Mouse (Mus musculus) MEL-GATA-1-ER (cell line): ENCODE data around the gene Kcnip4.

Experiments used
- DNase-seq: peaks from one replicate; pipeline ENCODE4 v3.0.0-alpha.2; 2012; ENCODE audit warnings: low read depth; ENCODE audit errors: extremely low read depth

Gene Kcnip4

DNA sequence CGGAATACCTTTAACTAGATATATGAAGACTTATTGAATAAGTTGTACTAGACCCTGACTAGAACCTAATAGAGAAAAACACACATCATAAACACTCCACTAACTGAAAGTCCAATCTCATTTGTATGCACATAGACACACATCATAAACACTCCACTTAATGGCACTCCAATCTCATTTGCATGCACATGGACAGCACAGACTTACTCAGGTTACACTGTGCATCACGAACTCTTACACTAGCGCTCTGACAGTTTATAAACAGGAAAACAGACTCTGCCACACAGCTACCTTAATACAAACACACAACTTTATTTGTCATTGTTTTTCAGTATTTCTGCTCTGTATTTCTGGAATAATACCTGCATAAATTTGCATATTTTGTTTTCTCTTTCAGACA, 168.3 kb downstream of the Kcnip4 start:
- DNase-seq = no peak

DNA sequence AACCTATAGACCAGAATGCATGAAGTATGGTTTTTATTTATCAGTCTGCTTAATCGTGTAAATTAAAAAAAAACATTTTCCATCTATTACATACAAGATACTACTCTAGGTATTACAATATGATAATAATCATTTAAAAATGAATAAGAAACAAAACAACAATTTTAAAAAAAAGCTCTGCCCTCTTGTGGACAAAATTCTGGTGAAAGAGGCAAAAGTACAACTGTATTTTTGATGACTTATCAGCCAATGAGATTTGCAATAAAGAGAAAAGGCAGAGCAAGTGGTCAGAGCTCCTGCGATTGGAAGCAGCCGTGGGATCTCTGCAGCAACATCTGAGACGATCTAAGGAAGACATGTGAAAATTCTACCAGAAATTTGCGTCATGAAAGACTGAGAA, 172.6 kb downstream of the Kcnip4 start:
- DNase-seq = no peak

DNA sequence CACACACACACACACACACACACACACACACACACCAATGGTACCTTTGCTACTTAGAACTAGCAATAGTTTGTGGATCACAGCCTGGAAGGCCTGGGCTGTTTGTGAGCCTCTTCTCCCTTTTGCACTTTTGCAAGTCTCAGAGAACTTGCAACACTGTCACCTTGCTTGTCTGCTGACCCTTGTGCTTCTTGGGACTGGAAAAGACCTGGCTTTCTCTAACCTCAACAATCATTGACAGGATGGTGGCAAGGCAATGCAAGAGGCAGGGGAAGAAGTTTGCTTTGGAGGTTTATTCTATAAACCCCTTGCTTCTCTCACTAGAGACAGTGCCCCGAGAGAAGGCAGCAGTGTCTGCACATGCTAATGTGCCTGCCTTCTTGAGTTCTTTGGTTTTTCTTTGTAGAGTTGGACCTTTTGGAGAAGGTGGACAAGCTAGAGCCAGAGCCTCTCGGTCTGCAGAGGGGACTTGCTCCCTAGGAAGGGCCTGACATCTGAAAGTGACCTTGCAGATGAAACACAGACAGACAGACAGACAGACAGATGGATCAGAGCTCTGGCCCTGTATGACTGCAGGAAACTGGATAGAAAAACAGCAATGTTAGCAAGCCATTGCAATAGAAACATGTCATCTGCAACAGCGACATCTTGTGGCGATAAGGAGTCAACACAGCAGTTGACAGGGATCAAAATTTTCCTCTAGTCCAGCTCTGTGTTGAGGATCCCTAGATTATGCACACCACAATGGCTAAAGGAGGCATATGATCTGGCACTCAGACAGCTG, 174.4 kb downstream of the Kcnip4 start:
- peak; percentile 20 for DNase-seq

DNA sequence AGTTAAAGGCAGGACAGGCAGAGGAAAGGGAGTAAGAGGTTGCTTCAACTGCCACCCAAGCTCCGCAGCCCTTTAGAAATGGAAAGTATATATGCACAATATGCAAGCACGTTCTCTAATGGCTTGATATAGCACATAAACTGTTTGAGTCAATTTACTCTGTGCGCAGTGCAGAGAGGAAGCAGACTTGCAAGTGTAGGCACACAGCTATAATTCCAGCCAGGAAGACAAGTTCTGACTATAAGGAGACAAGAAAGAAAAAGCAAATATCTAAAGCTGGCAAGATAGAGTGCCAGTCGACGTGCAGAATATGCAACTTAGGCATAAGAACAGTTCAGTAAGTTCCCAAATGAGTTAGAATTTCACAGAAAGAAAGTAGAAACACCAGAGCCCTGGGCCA, 175.2 kb downstream of the Kcnip4 start:
- no peak for DNase-seq

GRCm38 (mm10) chr5:49348511-49348910, 176.2 kb downstream of the Kcnip4 start:
- DNase-seq = no peak

DNA sequence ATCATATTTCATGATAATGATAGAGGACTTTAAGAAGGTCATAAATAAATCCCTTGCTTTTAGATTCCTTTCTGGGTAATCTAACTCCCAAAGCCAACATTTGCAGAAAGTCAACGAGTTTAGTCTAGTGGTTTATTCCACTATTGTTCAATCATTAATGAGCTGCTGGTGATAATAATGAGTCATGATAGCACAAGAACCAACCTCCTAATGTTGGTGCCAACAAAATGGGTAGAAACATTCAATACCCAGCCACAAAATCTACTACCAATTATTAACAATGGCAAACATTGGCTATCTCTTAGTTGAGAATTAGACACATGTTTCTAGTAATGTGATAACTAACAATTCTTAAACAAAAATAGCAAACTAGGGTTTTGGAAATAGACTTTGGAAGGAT, 180.1 kb downstream of the Kcnip4 start:
- DNase-seq = no peak

- DNase-seq = no peak
Observed at GRCm38 (mm10) chr5:49337164-49337563, 187.5 kb downstream of the Kcnip4 start.

- no peak for DNase-seq
Observed at GRCm38 (mm10) chr5:49333063-49333462, 191.6 kb downstream of the Kcnip4 start.

DNA sequence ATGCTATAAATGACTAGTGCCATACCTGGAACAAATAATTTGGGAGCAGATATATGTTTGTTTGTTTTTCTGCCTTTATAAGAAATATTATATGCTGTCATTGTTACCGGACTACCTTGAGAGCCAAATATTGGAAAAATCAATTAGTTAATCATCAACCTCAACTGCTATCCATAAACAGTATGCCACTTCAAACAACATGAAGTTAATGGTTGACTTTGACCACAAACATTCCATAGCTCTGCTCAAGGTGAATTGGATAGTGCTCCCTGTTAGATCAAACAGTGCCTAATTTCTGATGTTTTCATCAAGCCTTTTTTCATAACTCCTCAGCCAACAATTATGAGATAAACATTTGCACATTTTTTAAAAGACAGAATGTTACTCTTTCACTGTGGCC, 195.7 kb downstream of the Kcnip4 start:
- DNase-seq = no peak

DNA sequence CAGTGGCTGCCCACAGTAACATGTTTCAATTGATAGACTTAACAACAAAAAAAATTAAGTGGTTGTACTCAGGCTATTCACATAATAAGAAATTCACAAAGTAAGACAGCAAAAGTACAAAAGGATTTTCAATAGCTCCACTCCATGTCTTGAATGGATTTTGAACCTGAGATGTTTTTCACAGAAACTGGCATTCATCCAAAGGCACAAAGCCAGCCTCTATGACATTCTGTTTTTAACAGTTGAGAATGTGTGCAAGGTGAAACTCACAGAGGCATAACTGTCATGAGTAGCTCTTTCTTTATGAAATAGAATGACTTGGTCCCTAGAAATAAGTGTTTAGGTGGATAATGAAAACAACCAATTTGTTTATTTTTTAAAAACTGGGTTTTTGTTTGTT, 206.0 kb downstream of the Kcnip4 start:
- no peak for DNase-seq

- no peak for DNase-seq
Observed at GRCm38 (mm10) chr5:49317869-49318268, 206.8 kb downstream of the Kcnip4 start.

- DNase-seq = no peak
Observed at GRCm38 (mm10) chr5:49306796-49307195, 217.9 kb downstream of the Kcnip4 start.

- DNase-seq = no peak
Observed at GRCm38 (mm10) chr5:49305321-49305720, 219.4 kb downstream of the Kcnip4 start.

GRCm38 (mm10) chr5:49298654-49299053, 226.1 kb downstream of the Kcnip4 start:
- no peak for DNase-seq

DNA sequence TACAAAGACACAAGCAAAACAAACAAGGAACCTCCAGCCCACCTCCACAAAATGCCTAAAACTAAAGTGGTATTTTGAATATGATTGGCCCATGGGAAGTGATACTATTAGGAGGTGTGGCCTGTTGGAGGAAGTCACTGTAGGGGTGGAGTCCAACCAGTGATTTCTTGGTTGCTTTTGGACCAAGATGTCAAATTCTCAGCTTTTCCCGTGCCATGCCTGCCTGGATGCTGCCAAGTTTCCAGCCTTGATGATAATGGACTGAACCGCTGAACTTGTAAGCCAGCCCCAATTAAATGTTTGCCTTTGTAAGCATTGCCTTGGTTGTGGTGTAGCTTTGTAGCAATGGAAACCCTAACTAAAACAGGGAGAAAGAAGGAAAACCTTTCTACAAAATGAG, 232.3 kb downstream of the Kcnip4 start:
- DNase-seq = no peak

GRCm38 (mm10) chr5:49291801-49292200, 232.9 kb downstream of the Kcnip4 start:
- no peak for DNase-seq

DNA sequence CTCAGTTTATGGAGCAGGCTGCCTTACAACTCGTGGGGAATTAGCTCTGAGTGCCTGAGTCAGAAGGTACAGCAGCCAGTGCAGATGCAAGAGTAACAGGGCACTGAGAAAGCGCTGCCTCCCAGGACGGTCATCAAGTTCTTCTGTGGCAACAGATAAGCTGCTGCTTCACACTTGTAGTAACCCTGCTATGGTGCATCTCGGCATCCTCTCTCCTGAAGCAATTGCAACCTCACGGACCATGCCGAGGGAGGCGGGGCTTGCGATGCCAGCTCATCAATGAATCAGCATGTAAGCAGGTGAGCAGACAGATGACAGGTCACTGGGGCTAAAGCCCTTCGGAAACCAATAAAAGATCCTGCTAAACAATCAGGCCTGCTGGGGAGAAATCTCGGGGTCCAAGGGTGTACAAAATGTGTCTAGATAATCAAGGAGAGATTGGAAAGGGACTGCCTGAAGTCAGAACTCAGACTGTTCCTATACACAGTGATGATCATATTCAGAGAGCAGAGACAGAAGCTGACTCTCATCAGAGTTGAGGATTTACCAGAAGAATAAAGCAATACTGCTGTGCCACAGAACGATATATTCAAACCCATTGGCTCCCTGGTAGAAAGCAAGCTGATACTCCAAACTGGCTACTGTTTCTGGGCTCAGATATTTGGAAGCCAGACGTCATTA, 239.1 kb downstream of the Kcnip4 start:
- no peak for DNase-seq

DNA sequence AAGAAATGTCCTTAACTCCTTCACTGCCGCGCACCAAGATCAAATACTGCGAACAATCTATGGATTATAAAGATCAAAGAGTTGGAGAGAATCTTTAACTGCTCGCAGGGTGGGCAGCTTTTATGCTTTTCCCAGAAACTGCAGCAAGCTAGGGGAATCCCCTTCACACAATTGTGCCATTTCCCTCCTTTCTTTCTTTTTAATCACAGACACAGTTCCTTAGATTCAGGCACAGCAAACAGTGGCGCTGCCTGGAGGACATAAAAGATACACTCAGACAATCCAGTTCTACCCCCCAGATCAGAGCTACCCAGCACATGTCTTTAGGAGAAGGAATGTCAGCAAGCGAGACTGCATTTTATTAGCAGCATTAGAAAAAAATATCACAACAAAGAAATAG, 239.9 kb downstream of the Kcnip4 start:
- no peak for DNase-seq

GRCm38 (mm10) chr5:49283403-49283802, 241.3 kb downstream of the Kcnip4 start:
- no peak for DNase-seq

DNA sequence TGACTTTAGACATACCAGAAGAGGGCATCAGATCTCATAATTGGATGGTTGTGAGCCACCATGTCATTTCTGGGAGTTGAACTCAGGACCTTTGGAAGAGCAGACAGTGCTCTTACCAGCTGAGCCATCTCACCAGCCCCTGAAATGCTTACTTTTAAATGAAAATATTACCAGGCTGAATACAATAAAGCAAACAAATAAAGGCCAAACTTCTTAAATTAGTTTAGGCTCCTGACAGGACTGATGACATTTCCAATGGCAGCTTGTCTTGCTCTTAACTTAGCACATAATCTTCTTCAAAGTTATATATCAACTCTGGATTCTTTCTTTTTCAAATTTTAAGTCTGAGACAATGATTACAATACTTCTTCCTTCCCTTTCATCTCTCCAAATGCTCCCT, 252.8 kb downstream of the Kcnip4 start:
- DNase-seq = no peak

DNA sequence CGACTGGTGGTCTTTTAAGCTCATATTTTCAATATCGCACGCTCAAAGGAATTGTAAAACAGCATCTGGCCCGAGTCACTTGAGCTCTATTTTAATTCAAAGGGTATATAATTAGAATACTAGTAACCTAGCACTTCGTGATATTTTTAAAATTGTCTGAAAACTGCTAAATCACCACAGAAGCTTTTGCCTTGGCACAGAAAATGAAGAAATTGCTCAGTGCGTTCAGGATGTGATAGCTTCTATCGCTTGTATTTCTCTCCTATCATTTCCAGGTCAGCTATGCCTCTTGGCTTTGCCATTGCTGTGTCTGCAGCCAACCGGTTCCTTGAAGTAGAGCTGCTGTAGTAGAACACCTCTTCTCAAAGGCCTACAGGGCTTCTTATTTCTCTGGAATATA, 255.9 kb downstream of the Kcnip4 start:
- no peak for DNase-seq

DNA sequence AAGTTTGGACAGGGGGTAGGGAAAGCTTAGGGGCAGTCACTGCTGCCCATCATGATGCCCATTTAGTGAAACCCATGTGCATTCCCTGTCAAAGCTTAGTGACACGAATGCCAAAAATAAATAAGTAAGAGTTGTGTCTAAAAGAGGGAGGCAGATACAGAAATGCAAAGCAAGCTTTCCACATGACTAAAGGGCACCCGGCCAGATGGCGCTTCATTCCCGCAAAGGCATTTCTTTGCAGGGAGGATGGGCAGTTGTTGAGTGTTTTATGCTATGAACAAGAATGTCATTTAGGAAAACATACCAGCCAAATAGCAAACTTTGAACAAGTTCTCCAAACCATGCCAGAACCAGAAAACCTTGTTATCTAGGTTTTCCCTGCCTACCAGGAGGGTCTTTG, 265.4 kb downstream of the Kcnip4 start:
- no peak for DNase-seq

DNA sequence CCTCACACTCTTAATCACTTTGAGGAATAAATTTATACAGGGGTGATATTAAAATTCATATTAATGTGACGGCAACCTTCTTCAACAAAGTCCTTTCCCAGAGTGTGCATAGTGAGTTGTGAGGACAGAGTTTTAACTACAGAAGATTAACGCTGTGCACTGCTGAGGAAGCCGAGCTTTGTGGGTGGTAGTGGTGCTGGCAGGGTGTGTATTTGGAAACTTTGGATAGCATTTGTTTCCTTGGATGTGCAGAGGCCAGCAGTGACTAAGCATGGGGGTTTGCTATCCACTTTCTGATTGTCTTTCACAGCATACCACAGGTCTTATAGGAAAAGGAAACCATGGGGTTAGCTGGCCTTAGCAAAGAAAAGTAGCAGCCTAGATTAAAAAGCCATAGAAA, 267.9 kb downstream of the Kcnip4 start:
- DNase-seq = no peak
